Mouse (Mus musculus) myocyte (in vitro differentiated cells): ENCODE results near the gene Slc39a13. TPM values are rescaled to one million over a fixed set of nuclear protein-coding genes. Genes with fewer than 3 reads are reported as not detected.

Source experiments
- H3K27me3 ChIP-seq: one replicate; pipeline ENCODE4 v1.6.1; 2011; ENCODE audit not compliant: control insufficient read depth, insufficient read depth, insufficient read length
- H3K36me3 ChIP-seq: one replicate; pipeline ENCODE4 v1.6.1; 2011; ENCODE audit not compliant: control insufficient read depth, insufficient read depth
- H3K4me2 ChIP-seq: one replicate; pipeline ENCODE4 v1.6.1; 2011; ENCODE audit warnings: low read depth, control low read depth
- H3K4me3 ChIP-seq: one replicate; pipeline ENCODE4 v1.5.1; 2011; ENCODE audit warnings: mild to moderate bottlenecking, control low read depth, moderate library complexity
- H3K79me2 ChIP-seq: one replicate; pipeline ENCODE4 v1.6.1; 2011; ENCODE audit not compliant: control insufficient read depth, insufficient read depth
- H3ac ChIP-seq: one replicate; pipeline ENCODE4 v1.6.1; 2011; ENCODE audit not compliant: control insufficient read depth, insufficient read length
- CEBPB ChIP-seq: IDR thresholded peaks from 2 replicates; pipeline ENCODE4 v1.6.1; 2011; ENCODE audit warnings: mild to moderate bottlenecking, moderate library complexity; ENCODE audit not compliant: poor library complexity, insufficient read depth, severe bottlenecking
- E2F4 ChIP-seq: IDR thresholded peaks from one replicate; pipeline ENCODE4 v1.6.1; 2011; ENCODE audit warnings: mild to moderate bottlenecking, control low read depth, moderate library complexity; ENCODE audit not compliant: insufficient read depth
- MAX ChIP-seq: IDR thresholded peaks from one replicate; pipeline ENCODE4 v1.6.1; 2011; ENCODE audit warnings: low read depth, mild to moderate bottlenecking, control low read depth
- MYOD1 ChIP-seq, 3 experiments: IDR thresholded peaks; one replicate each; pipeline ENCODE4 v1.6.1; 2011; ENCODE audit warnings: control low read depth in 2 of 3, low read depth in 2 of 3, mild to moderate bottlenecking in 2 of 3, moderate library complexity in 1 of 3; ENCODE audit not compliant: insufficient read length in 2 of 3, control insufficient read depth in 1 of 3
- MYOG ChIP-seq, 3 experiments: IDR thresholded peaks; one replicate each; pipeline ENCODE4 v1.6.1; 2011; ENCODE audit warnings: control low read depth in 2 of 3, low read depth in 2 of 3, mild to moderate bottlenecking in 2 of 3; ENCODE audit not compliant: insufficient read length in 2 of 3, control insufficient read depth in 1 of 3, insufficient read depth in 1 of 3
- POLR2A ChIP-seq: IDR thresholded peaks from one replicate; pipeline ENCODE4 v1.6.1; 2011; ENCODE audit warnings: low read depth, mild to moderate bottlenecking, control low read depth, moderate library complexity; ENCODE audit not compliant: insufficient read length
- POLR2AphosphoS2 ChIP-seq: IDR thresholded peaks from one replicate; pipeline ENCODE4 v1.6.1; 2011; ENCODE audit warnings: low read depth, control low read depth; ENCODE audit not compliant: insufficient read length
- REST ChIP-seq: IDR thresholded peaks from one replicate; pipeline ENCODE4 v1.6.1; 2011; ENCODE audit warnings: mild to moderate bottlenecking, control low read depth, moderate library complexity; ENCODE audit not compliant: insufficient read depth, insufficient read length
- SRF ChIP-seq: IDR thresholded peaks from one replicate; pipeline ENCODE4 v1.6.1; 2011; ENCODE audit warnings: low read depth; ENCODE audit not compliant: control insufficient read depth, insufficient read length
- TCF12 ChIP-seq: IDR thresholded peaks from one replicate; pipeline ENCODE4 v1.6.1; 2011; ENCODE audit warnings: mild to moderate bottlenecking, control low read depth; ENCODE audit not compliant: poor library complexity, insufficient read depth, severe bottlenecking
- TCF3 ChIP-seq: IDR thresholded peaks from one replicate; pipeline ENCODE4 v1.6.1; 2011; ENCODE audit warnings: low read depth, control low read depth; ENCODE audit not compliant: insufficient read length
- USF1 ChIP-seq: IDR thresholded peaks from one replicate; pipeline ENCODE4 v1.6.1; 2011; ENCODE audit warnings: low read depth, mild to moderate bottlenecking, control low read depth, moderate library complexity
- polyA plus RNA-seq: library from polyadenylated mRNA; unstranded; fragments of >200 nt; fragmentation: generic; extraction: Trizol; gene quantifications from one replicate; pipeline ENCODE4 v1.2.1, GENCODE M21; 2012; ENCODE audit warnings: missing spikeins

The Slc39a13 gene
- polyA plus RNA-seq: 41.1 TPM

- Histone ChIP-seq H3K79me2 (no peaks in the 10 kb centered on the region), H3ac (peak within 1 kb of the TSS; percentile 70), H3K27me3 (no peaks in the 10 kb centered on the region), H3K36me3 (peaks cover 4% of the 10 kb centered on the region), H3K4me3 (peak within 1 kb of the TSS; percentile 35), H3K4me2 (peak within 1 kb of the TSS; percentile 80)
- no peak for TF ChIP-seq E2F4
- TF ChIP-seq TCF12: no peak
- TF ChIP-seq TCF3: no peak
- peak in 2 of 3 experiments; percentile 23 to 49 for TF ChIP-seq MYOG (IDR thresholded peaks at IDR 0.05; ENCODE audit: control insufficient read depth in 1 of 3, insufficient read depth in 1 of 3, insufficient read length in 2 of 3, low read depth in 2 of 3)
- no peak for TF ChIP-seq REST
- TF ChIP-seq SRF: peak; percentile 45
- no peak for TF ChIP-seq MAX
- TF ChIP-seq USF1: no peak
- TF ChIP-seq CEBPB: no peak
- TF ChIP-seq POLR2A: peak; percentile 83
- peak in 2 of 3 experiments; percentile 44 to 51 for TF ChIP-seq MYOD1 (IDR thresholded peaks at IDR 0.05; ENCODE audit: control insufficient read depth in 1 of 3, insufficient read length in 2 of 3, low read depth in 2 of 3)
- peak; percentile 85 for TF ChIP-seq POLR2AphosphoS2
These were observed at the start of gene Slc39a13 for GRCm38 (mm10) chr2:91070076-91070800. Gene Slc39a13, minus strand, starts transcription at chr2:91070417.

- Histone ChIP-seq H3K4me3 (no peak overlapping the region), H3K4me2 (no peak overlapping the region)
These were observed 49.3 kb upstream of the Slc39a13 start for GRCm38 (mm10) chr2:91119551-91119950.

GRCm38 (mm10) chr2:91119061-91119460 lies 48.8 kb upstream of the Slc39a13 start:
- no peak overlapping the region for H3K4me3 ChIP-seq
- H3K27me3 ChIP-seq: peaks cover 56% of the 10 kb centered on the region
- no peak overlapping the region for H3K4me2 ChIP-seq

More at GRCm38 (mm10) chr2:91119551-91119950, 49.3 kb upstream of the Slc39a13 start:
- H3K36me3 ChIP-seq: no peaks in the 10 kb centered on the region
- no peak overlapping the region for H3ac ChIP-seq
- no peaks in the 10 kb centered on the region for H3K79me2 ChIP-seq
- TF ChIP-seq USF1: no peak
- no peak for TF ChIP-seq MYOG (IDR thresholded peaks at IDR 0.05; ENCODE audit: control insufficient read depth in 1 of 3, insufficient read depth in 1 of 3, insufficient read length in 2 of 3, low read depth in 2 of 3)
- TF ChIP-seq MYOD1 (IDR thresholded peaks at IDR 0.05; ENCODE audit: control insufficient read depth in 1 of 3, insufficient read length in 2 of 3, low read depth in 2 of 3): no peak
- TF ChIP-seq SRF: no peak
- TF ChIP-seq TCF3: no peak
- TF ChIP-seq MAX: no peak
- TF ChIP-seq E2F4: no peak
- TF ChIP-seq TCF12: no peak
- no peak for TF ChIP-seq POLR2A
- no peak for TF ChIP-seq REST
- no peak for TF ChIP-seq POLR2AphosphoS2
- TF ChIP-seq CEBPB: no peak
- peaks cover 61% of the 10 kb centered on the region for H3K27me3 ChIP-seq

GRCm38 (mm10) chr2:91118647-91119046 lies 48.4 kb upstream of the Slc39a13 start:
- Histone ChIP-seq H3K79me2 (no peaks in the 10 kb centered on the region), H3ac (no peak overlapping the region), H3K27me3 (peaks cover 54% of the 10 kb centered on the region), H3K4me2 (no peak overlapping the region), H3K4me3 (no peak overlapping the region), H3K36me3 (no peaks in the 10 kb centered on the region)
- TF ChIP-seq MYOD1 (IDR thresholded peaks at IDR 0.05; ENCODE audit: control insufficient read depth in 1 of 3, insufficient read length in 2 of 3, low read depth in 2 of 3): no peak
- TF ChIP-seq E2F4: no peak
- no peak for TF ChIP-seq USF1
- no peak for TF ChIP-seq POLR2A
- no peak for TF ChIP-seq TCF12
- TF ChIP-seq TCF3: no peak
- no peak for TF ChIP-seq CEBPB
- no peak for TF ChIP-seq POLR2AphosphoS2
- no peak for TF ChIP-seq SRF
- no peak for TF ChIP-seq MAX
- TF ChIP-seq REST: no peak
- TF ChIP-seq MYOG (IDR thresholded peaks at IDR 0.05; ENCODE audit: control insufficient read depth in 1 of 3, insufficient read depth in 1 of 3, insufficient read length in 2 of 3, low read depth in 2 of 3): no peak

More at GRCm38 (mm10) chr2:91119061-91119460, 48.8 kb upstream of the Slc39a13 start:
- no peaks in the 10 kb centered on the region for H3K79me2 ChIP-seq
- no peak for TF ChIP-seq USF1
- no peak for TF ChIP-seq CEBPB
- TF ChIP-seq TCF3: no peak
- no peak for TF ChIP-seq MYOD1 (IDR thresholded peaks at IDR 0.05; ENCODE audit: control insufficient read depth in 1 of 3, insufficient read length in 2 of 3, low read depth in 2 of 3)
- TF ChIP-seq TCF12: no peak
- TF ChIP-seq MYOG (IDR thresholded peaks at IDR 0.05; ENCODE audit: control insufficient read depth in 1 of 3, insufficient read depth in 1 of 3, insufficient read length in 2 of 3, low read depth in 2 of 3): no peak
- no peak for TF ChIP-seq POLR2AphosphoS2
- no peak for TF ChIP-seq E2F4
- TF ChIP-seq REST: no peak
- TF ChIP-seq MAX: no peak
- no peak for TF ChIP-seq POLR2A
- no peak for TF ChIP-seq SRF
- H3ac ChIP-seq: no peak overlapping the region
- no peaks in the 10 kb centered on the region for H3K36me3 ChIP-seq
